Mouse (Mus musculus): ENCODE measurements around the gene Alg9.

Gene Alg9

DNA sequence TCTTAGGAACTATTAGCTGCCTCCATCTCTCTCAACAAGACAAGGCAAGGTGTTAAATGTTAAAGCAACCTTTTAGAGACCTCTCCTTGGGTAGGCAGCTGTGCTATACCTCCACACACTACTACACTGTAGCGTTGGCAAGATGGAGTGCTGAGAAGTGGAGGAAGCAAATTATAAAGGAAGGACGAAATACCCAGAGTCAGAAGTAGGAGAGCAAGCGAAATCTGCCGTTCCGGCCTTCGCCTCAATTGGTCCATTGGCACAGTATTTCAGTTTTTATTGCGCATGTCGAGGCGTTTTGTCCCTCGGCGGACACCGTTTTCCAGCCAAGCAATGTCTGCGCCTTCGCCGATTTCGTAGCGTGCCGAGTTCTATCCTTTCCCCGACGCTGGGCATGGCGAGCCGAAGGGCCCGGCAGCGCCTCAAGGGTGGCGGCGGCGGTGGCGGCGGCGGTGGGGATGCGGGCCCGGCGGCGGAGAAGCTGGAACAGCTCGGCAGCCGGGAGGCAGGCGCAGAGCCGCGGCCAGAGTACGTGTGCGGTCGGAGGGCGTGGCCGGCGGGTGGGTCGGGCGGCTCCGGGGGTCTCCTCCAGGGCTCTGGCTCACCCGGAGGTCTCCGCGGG lies at the start of gene Alg9, which contains the start of gene 1110032A03Rik:
Alg9 (plus strand) TSS at position 29 of the 622 bp plus-strand sequence.
1110032A03Rik (minus strand) TSS at position 530 of the 622 bp plus-strand sequence.
- DNase-seq (ENCODE audit: low spot score in 2 of 2), result peak; percentile 85 to 86

- no peak for DNase-seq (ENCODE audit: low spot score in 2 of 2)
Measured at GRCm38 (mm10) chr9:50725921-50726590, 48.8 kb upstream of the Alg9 start.

DNA sequence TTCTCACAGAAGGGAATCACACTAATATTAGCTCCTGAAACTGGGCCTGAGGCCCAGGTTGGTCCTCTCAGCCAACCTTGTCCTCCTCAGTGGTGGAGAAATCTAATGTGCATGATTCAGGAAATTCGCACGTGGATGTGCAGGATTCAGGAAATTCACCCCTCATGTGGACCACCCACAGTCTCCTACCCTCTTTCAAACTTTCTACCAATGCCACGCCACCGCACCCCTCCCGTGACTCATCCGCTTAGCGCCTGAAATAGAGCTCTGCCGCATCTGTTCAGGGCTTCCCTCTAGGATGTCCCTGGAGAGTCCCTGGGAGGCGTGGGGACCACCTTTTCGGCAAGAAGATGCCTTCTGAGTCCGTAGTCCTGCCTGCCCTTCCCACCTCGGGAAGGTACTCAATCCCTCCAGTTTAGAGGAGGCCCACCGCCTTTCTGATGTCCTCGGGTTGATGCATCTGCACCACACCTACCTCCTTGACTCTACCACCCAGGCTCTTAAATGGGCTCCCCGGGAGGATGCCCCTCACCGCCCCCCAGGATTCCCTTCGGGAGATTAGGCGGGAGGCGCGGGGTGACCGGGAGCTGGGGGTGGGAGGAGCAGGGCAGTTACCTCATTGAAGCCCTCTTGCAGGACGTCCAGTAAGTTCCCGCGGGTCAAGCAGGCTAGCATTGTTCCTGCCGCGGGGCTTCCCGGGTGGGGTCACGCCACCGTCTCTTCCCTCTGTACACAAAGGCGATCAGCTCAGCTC lies 47.5 kb upstream of the Alg9 start:
- DNase-seq (ENCODE audit: low spot score in 2 of 2), result no peak

DNA sequence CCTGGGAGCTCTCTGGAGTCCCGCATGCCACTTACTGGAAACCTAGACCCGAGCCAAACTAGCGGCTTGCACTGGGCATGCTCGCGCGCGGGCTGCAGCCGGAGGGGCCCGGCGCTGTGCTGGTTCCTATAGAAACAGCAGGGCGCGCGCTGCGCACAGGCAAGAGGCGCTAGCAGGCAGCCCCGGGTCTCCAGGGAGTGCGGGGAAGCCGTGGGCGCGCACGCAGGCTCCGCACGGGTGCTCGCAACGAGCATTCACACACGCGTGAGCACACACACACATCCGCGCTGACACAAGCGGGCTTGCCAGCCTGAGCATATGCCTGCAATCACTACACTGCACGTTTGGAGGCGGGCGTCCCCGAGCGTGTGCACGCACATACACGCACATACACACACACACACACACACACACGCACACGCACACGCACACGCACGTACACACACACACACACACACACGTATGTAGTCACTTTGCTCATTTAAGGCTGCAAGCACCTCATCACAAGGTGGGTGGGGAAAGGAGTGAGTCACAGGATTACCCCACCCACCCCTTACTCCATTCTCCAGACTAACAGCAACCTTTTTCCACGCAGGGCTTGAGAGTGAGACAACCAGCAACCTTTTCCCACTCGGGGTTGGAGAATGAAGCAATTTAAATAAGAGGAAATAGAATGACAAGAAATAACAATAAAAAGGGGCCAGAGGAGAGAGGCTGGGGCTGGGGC lies 46.7 kb upstream of the Alg9 start:
- peak in 1 of 2 experiments; percentile 18 for DNase-seq (ENCODE audit: low spot score in 2 of 2)

- no peak for DNase-seq (ENCODE audit: low spot score in 2 of 2)
Measured at GRCm38 (mm10) chr9:50729600-50729999, 45.2 kb upstream of the Alg9 start.

DNA sequence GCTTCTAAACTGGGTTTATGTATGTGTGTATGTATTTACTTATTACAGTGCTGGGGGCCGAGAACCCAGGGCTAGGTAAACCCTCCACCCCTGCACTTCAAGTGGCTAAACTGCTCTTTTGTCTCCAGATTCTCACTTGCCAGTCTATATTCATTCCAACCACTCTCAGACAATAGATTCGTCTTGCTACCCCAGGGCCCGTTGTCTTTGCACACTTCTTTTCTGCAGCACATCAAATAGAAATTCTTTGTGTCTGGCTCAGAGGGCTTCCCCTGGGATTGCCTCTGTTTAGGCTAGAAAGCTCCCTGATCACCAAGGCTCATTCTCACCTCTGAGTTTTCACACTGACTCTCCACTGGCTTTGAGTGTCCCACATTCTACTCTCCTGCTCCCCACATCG lies 42.3 kb upstream of the Alg9 start:
- DNase-seq (ENCODE audit: low spot score in 2 of 2), result no peak

DNA sequence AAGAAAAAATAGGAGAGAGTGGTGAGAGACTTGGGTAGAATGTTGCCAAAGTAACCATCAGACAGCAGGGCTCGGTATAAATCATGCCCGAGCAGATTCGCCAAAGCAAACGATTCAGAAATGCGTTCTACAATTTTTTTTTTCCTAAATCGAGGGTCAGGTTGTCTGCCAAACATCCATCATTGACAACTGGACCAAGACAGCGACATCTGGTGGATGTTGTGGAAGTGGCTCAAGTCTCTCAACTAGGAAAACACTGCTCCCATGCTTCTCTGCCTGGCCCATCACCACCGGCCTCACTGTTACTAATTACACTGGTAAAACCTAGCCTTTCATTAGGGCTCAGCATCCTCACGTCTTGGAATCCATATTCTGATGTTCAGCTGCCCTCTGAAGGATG lies 39.8 kb upstream of the Alg9 start:
- DNase-seq (ENCODE audit: low spot score in 2 of 2), result no peak

DNA sequence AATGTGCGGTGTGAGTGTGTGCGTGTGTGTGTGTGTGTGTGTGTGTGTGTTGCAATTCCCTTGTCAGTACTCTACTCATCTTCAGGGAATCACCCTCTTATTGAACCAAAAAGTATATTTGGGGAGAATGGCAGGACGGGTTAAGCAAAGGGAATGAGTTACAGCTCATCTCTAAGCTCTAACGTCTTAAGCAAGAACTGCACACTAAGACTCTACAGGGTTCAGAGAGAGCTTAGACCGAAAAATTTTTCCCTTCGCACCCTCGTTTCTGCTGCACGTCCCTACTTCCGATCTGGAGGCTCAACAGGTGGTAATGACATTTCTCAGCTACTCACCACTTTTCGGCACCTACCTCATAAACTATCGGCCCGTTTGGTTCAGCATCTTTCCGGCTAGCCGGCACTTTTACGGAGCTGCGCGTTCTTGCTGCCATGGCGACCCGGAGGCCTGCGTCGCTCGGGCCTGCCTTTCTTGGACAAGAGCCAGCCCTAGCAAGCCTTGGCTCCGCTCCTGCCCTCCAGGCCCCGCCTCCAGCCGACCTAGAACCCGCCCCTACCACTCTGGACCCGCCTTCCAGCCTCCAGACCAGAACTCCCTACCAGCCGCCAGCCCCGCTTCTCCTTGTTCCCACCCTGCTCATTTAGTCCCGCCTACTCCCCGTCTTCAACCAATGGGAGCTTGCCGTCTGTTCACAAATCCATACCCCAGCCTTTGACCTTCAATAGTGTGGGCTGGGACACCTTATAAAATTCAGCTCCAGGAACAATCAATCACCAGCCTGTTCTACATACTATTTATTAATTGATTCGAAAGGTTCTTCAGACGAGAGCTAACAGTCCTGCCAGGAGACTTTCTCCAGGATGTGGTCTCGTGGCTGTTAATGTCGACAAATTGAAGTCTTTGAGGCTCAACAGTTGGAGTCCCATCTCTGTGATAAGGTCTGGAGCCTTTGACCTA lies 35.6 kb upstream of the Alg9 start, which contains the start of gene Dixdc1:
Dixdc1 (minus strand) TSS at position 604 of the 957 bp plus-strand sequence.
- peak; percentile 71 to 74 for DNase-seq (ENCODE audit: low spot score in 2 of 2)

GRCm38 (mm10) chr9:50740867-50741784 lies 33.7 kb upstream of the Alg9 start:
- DNase-seq (ENCODE audit: low spot score in 2 of 2), result no peak

- no peak for DNase-seq (ENCODE audit: low spot score in 2 of 2)
Measured at GRCm38 (mm10) chr9:50742261-50742660, 32.6 kb upstream of the Alg9 start.

DNA sequence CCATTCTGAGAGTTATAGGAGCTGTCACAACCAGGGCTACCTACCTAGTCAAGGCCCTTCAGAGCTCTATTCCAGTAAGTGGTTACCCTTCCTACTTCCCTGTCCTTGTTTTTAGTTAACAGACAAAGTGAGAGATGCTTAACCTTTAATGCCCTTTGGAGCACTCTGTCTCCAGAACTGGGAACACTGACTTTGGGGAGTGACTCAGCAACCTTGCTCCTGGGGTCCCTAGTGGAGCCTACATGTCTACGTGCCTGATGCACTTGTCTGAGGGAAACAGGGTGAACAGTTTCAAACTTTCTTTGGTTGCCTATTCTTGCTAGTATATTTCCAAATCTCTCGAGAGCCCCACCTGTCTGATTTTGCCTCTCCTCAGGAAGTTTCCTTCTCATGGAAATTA lies 32.1 kb upstream of the Alg9 start:
- DNase-seq (ENCODE audit: low spot score in 2 of 2), result no peak

DNA sequence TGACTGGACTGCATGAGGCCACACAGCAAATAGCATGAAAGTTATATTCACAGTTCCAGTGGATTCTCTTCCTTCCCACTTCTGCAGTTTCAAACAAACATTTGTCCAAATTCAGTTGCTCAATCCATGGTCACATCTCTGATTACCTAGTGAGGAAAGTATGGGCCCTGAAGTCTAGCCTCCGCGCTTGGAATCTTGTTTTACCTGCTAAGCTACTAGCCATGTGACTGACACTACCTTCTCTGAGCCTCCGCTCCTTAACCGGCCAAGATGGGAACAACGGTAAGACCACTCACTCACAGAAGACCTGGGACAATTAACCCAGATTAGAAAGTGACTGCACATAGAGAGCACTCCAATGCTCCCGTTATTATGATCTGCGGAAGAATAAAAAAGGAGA lies 29.0 kb upstream of the Alg9 start:
- DNase-seq (ENCODE audit: low spot score in 2 of 2), result no peak

- no peak for DNase-seq (ENCODE audit: low spot score in 2 of 2)
Measured at GRCm38 (mm10) chr9:50746214-50746677, 28.6 kb upstream of the Alg9 start, which contains the start of gene 2310030G06Rik. Gene 2310030G06Rik (minus strand): TSS chr9:50746536.

GRCm38 (mm10) chr9:50750706-50751105 lies 24.1 kb upstream of the Alg9 start:
- no peak for DNase-seq (ENCODE audit: low spot score in 2 of 2)

DNA sequence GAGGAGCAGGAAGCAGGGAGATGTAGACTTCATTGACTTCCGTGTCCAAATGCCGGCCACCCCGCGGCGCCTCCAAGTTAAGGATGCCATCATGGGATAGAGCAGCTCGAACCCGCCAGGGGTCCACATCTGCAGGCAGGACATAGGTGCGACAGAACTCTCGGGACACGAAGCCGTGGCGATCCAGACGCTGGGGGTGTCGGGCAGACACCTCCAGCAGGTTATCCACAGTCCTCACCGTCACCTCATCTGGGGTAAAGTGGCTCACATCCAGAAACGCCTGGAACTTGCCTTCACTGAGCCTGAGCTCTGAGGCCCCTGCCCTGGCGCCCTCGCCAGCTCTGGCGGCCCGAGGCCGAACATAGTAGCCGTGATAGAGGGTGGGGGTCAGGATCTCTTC lies 23.5 kb upstream of the Alg9 start, which contains the start of gene Cryab:
Cryab (plus strand) TSS at position 3 of the 400 bp plus-strand sequence.
- DNase-seq (ENCODE audit: low spot score in 2 of 2), result no peak

DNA sequence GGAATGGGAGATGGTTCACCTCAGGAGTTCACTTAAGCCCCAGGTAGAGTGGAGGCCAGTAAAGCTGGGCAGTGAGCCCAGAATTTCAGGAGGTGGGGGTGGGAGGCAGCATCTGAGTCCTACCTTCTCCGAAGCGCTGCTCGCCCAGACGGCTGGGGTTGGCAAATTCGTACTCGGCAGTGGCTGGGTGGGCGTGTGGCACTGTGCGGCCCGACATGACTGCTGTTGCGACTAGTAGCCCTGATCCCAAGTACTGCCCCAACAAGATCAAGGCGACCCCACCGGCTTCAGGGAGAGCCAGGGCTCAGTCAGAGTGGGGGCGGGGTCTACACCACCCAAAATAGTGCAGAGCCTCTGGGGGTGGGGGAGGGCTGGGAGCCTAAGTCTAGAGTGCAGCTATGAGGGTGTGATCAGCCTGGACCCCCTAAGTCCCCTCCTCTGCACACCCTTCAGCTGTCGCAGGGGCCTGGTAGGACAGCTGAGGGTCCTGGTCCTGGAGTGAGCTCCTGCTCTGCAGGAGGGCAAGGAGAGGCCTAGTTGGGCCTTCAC lies 22.7 kb upstream of the Alg9 start, which contains the start of gene Hspb2:
Hspb2 (minus strand) TSS at position 301 of the 549 bp plus-strand sequence.
- no peak for DNase-seq (ENCODE audit: low spot score in 2 of 2)

DNA sequence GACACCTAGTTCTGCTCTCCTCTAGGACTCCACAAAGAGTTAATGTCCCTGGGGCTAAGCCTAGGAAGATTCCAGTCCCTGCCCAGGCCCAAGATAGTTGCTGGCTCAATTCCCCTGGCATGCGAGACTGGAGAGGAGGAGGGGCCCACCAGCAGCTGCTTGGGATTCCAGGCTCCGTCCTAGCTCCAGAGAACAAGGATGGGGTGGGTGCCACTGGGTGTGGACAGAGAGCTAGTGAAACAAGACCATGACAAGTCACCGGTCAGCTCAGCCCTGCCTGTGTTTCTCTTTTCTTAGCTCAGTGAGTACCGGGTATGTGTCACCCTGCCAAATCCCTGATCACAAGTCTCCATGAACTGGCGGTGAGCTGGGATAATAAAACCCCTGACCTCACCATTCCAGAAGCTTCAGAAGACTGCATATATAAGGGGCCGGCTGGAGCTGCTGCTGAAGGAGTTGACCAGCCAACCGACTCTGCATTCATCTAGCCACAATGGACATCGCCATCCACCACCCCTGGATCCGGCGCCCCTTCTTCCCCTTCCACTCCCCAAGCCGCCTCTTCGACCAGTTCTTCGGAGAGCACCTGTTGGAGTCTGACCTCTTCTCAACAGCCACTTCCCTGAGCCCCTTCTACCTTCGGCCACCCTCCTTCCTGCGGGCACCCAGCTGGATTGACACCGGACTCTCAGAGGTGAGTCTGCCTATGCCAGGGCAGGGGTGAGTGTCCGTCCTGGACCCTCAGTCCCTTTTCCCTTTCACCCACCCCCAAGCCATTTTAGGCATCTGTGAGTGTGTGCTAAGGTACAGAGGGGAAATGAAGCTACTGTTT lies 21.8 kb upstream of the Alg9 start:
- no peak for DNase-seq (ENCODE audit: low spot score in 2 of 2)

DNA sequence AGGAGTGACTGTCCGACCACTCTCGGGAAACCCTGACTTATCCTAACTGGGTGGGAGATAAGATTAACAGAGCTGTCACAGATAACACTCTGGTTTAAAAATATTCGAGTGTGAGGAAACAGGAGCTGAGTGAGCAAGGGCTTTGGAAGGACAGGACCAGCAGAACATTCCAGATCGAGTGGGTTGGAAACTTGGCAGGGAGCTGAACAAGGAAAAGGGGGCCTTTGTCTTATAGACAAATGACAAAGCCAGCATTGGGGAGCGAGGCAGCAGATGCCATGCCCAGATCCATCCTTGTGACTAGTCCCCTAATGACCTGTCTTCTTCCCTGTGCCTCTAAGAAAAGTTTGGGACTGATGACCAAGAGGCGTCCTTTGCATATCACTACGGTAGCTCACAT lies 20.9 kb upstream of the Alg9 start:
- no peak for DNase-seq (ENCODE audit: low spot score in 2 of 2)
